Mouse (Mus musculus) erythroblast, embryonic 14.5 days (primary cell): Measurements from ENCODE around the gene Hoxb13.

Experiments
- GATA1 ChIP-seq: IDR thresholded peaks from 2 replicates; pipeline ENCODE4 v1.6.1; 2012; ENCODE audit warnings: low read length, inconsistent platforms, mixed read lengths
- TAL1 ChIP-seq: IDR thresholded peaks from 3 replicates; pipeline ENCODE4 v1.6.1; 2012; ENCODE audit warnings: low read length, inconsistent platforms, mixed read lengths

DNA sequence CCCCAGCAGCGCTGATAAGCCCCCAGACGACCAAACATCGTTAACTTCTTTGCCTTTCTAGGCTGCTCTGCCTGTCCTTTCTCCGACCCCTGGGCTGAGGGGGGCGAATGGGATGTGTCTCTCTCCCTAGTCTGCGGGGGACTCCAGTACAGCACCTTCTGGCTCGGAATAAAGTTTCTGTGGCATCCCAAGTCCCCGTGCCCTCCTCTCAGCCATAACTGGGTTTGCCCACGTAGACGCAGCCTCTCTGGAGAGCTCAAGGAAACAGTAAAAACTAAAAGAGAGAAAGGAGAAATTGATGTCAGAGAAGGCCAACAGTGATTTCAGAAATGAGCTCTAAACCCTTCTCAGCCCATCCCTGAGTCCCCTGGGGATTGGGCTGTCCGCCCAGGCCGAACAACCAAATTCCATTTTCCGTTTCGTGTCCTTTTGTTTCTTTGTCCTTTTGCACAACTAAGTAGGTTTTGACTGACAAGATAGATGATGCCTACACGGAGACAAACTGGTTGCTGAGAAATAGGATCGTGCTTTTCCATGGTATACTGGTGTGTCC is 20.8 kb upstream of the Hoxb13 start:
- TF ChIP-seq TAL1: no peak
- no peak for TF ChIP-seq GATA1
